Mouse (Mus musculus): ENCODE results near the gene 7530416G11Rik.

The 7530416G11Rik gene

DNA sequence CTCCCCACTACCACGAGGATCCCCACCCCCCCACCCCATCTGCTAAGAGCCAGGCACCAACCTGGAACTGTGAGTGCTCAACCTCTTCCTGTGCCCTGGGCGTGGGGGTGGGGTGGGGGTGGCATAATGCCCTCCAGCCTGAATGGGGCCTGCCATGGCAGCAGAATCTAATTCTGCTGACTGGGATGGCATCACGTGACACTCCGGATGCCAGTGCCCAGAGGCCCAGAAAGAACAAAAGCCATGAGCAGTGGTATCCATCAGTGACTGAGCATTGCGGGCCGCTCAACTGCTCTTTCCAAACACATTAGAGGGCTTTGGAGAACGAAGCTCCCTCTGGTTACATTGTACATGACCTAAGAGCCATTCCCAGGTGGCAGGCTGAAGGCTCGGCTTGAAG, at the start of gene 7530416G11Rik:
Gene 7530416G11Rik, minus strand, starts transcription at position 101 of the 400 bp plus-strand sequence.
- no peak for DNase-seq (ENCODE audit: low spot score in 2 of 2)

DNA sequence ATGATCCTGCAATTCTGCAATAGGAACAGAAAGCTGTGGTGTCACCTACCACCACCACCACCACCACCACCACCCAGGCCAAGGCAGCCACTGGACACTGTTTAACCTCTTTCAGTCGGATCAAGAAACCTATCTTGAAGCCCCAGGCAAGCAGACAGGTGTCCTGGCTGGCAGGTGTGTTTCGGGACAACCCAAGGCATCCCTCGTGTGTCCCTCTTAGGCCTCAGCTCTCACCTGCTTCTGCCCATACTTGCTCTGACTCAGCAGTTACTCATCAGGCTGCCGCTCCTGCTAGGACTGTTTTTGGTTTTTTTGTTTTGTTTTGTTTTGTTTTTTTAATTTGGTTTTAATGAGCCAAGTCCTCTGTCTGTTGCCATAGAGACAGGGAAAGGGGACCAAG, 43.5 kb upstream of the 7530416G11Rik start:
- DNase-seq (ENCODE audit: low spot score in 2 of 2): no peak

GRCm38 (mm10) chr15:85545369-85545768, 42.3 kb upstream of the 7530416G11Rik start:
- DNase-seq (ENCODE audit: low spot score in 2 of 2): no peak

DNA sequence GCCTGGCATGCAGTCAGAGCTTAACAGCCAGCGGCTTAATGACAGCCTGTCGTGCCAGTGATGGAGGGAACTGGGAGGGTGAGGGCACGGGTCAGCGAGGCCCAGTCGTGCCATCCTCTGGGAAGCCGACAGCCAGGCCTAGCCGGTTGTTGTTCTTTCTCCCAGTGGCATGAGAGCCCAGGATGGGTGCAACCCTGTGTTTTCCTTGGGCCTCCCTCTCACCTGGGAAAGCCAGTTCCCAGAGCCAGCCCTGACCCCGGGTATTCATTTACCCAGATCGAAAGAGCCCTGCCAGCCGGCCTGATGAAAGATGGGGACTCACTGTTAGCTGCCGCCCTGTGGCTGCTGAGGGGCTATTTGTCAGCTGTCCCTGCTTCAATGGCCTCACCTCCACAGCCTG, 35.1 kb upstream of the 7530416G11Rik start:
- no peak for DNase-seq (ENCODE audit: low spot score in 2 of 2)

DNA sequence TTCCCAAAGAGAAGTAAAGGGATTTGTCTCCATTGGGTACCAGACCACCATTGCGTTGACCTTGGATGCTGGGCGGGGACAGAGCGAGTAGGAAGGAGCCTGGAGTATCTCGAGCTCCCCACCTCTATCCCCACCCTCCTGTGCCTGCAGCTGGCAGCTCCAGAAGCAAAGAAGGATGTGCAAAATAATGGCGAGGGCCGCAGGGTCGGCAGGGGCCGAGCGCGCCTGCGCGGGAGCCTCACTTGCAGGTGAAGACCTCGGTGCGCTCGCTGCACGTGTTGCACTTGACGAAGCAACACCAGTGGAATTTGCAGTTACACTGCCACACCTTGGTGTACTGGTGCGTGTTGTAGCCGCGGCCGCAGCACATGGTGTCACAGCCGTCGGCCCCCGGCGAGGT, 34.1 kb upstream of the 7530416G11Rik start:
- no peak for DNase-seq (ENCODE audit: low spot score in 2 of 2)

DNA sequence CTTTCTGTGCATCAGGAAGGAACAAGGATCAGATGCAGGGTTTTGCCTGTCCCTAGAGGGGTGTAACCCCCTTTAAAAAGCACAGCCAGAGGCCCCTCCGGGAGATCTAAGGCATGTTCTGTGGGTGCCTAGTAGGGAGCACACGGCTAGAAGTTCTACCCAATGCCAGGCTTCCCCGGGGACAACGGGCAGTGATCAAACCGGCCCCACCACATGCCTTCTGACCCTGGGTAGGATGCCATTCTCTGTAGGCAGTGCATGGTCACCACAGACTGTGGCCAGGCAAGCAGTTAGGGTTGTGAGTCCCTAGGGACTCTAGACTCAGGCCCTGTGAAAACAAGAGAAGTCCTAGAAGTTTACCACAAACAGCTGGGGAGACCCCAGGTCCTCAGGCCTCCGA, 31.6 kb upstream of the 7530416G11Rik start:
- DNase-seq (ENCODE audit: low spot score in 2 of 2): no peak

- DNase-seq (ENCODE audit: low spot score in 2 of 2): no peak
Observed at GRCm38 (mm10) chr15:85534215-85534614, 31.2 kb upstream of the 7530416G11Rik start.

DNA sequence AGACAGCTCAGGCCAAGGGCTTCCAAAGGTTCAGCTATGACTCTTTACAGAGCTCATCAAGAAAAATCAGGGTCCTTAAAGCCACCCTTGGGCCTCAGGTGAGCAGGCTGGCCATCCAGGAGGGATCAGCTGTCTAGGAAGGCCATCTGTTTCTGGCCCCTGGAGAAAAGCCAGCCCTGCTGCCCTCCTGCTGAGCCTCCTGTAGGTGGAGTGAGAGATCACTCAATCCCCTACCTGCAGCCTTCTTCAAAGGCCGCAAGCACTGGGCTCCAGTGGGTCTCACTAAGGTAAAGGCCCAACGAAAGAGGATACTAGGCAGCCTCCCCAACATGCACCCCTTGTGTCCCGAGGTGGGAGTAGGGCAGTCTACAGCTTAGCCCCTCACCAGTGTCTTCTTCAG, 29.0 kb upstream of the 7530416G11Rik start:
- no peak for DNase-seq (ENCODE audit: low spot score in 2 of 2)

- no peak for DNase-seq (ENCODE audit: low spot score in 2 of 2)
Observed at GRCm38 (mm10) chr15:85529911-85530310, 26.9 kb upstream of the 7530416G11Rik start.

- no peak for DNase-seq (ENCODE audit: low spot score in 2 of 2)
Observed at GRCm38 (mm10) chr15:85524404-85524950, 21.4 kb upstream of the 7530416G11Rik start.

DNA sequence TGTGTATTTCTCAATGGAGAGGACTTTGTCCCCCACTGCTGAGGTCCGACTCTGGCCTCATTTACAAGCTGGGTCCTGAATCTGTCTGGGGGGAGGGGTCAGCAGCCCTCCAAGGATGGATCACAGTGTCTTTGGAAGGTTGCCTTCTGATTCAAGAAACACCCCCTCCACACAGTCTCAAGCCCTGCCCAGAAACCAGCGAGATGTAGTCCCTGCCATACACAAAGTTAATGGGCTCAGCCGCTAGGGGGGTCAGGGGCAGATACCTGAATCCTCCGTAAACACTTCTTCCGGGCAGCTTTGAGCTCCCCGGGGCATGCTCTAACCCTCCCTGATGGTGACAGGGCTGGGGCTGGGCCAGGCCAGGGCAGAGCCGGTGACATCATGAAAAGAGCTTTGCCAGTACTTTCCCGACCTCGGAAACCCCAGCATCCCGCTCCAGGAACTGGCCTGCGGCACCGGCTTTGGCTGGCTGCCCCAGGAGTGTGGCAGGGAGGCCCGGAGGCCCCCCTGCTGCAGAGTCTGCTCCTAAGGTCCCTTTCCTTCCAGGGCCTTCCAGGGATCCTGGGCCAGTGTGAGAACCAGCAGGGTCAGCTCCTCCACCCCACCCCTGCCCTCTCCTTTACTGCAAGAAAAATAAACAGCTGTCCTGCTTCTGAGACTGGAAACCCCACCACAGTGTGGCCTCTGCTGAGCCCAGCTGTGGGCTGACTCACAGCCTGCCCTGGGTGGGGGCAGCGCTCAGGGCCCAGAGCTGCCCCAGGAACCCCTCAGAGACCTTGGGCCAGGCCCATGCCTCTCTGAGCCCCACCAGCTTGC, 20.4 kb upstream of the 7530416G11Rik start:
- DNase-seq (ENCODE audit: low spot score in 2 of 2): peak in 1 of 2 experiments; percentile 44

- DNase-seq (ENCODE audit: low spot score in 2 of 2): no peak
Observed at GRCm38 (mm10) chr15:85519438-85519837, 16.4 kb upstream of the 7530416G11Rik start.

DNA sequence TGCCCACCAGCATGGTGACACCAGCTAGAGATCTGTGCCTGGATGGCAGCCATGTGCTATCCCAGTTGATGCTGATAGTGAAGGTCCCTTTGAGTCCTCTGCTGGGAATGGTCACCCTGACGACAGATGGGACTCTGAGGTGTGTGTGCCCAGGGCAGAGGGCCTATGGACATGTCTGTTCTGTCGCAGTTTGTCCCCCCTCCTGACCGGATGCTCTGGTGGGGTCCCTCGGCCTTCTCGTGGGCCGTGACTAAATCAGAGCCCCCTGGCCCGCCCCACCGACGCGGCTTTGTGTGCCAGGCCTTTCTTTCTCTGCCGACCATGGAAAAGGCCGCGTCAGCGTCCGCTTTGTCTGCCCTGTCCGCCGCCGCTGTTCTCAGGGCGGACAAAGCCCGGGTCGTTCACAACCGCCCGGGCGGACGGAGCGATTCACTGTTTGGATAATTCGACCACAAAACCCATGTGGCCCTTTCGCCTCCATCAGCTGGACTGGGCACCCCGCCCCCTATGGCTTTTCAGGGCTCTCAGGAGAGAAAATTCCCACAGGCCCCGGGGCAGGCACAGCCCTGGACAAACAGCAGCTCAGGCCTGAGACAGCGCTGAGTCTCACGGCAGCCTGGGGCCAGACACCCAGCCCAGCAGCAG, 4.5 kb upstream of the 7530416G11Rik start:
- no peak for DNase-seq (ENCODE audit: low spot score in 2 of 2)

GRCm38 (mm10) chr15:85506680-85507079, 3.7 kb upstream of the 7530416G11Rik start:
- DNase-seq (ENCODE audit: low spot score in 2 of 2): no peak

DNA sequence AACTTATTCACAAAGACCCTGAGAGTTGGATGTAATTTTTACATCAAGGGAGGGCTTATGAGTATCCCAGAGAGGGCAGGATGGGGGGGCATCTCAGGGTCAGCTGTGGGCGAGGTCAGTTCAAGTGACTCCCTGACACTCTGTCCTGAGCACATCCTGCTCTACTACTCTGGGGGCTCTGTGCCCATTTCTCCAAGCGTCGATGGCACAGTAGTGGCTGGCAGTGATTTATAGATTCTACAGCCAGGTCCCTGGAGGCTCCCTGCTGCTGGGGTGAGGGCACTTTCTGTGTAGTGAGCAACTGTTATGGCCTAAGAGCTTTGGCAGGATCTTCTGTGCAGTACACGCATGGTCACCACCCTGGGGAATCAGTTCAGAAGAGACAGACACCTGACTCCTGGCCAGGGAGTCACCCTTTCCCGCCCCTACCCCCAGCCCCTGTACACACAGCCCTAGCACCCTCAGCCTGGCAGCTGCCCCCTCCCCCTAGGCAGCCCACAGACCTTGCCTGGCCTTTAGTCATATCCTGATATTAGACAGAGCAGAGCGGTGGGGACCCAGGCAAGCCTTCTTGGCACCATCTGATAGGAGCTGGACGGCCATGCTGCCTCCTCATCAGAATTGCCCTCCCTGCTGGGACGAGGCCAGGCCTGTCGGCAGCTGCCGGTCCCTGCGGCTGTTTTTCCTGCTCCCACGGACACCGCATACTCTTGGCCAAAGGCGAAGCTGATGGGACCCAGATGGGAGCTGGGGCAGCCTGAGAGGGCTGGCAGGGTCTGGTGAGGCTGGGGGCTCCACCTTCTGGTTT, 2.3 kb upstream of the 7530416G11Rik start:
- peak in 1 of 2 experiments; percentile 76 for DNase-seq (ENCODE audit: low spot score in 2 of 2)

GRCm38 (mm10) chr15:85500267-85500666, 2.8 kb downstream of the 7530416G11Rik start:
- no peak for DNase-seq (ENCODE audit: low spot score in 2 of 2)

- DNase-seq (ENCODE audit: low spot score in 2 of 2): no peak
Observed at GRCm38 (mm10) chr15:85497981-85498475, 5.0 kb downstream of the 7530416G11Rik start.

- no peak for DNase-seq (ENCODE audit: low spot score in 2 of 2)
Observed at GRCm38 (mm10) chr15:85497548-85497947, 5.5 kb downstream of the 7530416G11Rik start.

GRCm38 (mm10) chr15:85494163-85494621, 8.8 kb downstream of the 7530416G11Rik start:
- no peak for DNase-seq (ENCODE audit: low spot score in 2 of 2)

GRCm38 (mm10) chr15:85489751-85490150, 13.3 kb downstream of the 7530416G11Rik start:
- DNase-seq (ENCODE audit: low spot score in 2 of 2): no peak

- no peak for DNase-seq (ENCODE audit: low spot score in 2 of 2)
Observed at GRCm38 (mm10) chr15:85488900-85489299, 14.1 kb downstream of the 7530416G11Rik start.

- DNase-seq (ENCODE audit: low spot score in 2 of 2): no peak
Observed at GRCm38 (mm10) chr15:85480630-85481029, 22.4 kb downstream of the 7530416G11Rik start.

Measured in cerebellum, postnatal 4 days (tissue).